Mouse (Mus musculus) liver, postnatal 0 days (tissue): ENCODE measurements around the gene Lrrc4b.

Experiments used
- CTCF ChIP-seq: sonication (generic); IDR thresholded peaks from 2 replicates; pipeline ENCODE4 v1.5.1; 2016; ENCODE audit warnings: antibody characterized with exemption, low read depth
- EP300 ChIP-seq: IDR thresholded peaks from 2 replicates; pipeline ENCODE4 v1.6.1; 2016; ENCODE audit warnings: antibody characterized with exemption, low read depth, mild to moderate bottlenecking

DNA sequence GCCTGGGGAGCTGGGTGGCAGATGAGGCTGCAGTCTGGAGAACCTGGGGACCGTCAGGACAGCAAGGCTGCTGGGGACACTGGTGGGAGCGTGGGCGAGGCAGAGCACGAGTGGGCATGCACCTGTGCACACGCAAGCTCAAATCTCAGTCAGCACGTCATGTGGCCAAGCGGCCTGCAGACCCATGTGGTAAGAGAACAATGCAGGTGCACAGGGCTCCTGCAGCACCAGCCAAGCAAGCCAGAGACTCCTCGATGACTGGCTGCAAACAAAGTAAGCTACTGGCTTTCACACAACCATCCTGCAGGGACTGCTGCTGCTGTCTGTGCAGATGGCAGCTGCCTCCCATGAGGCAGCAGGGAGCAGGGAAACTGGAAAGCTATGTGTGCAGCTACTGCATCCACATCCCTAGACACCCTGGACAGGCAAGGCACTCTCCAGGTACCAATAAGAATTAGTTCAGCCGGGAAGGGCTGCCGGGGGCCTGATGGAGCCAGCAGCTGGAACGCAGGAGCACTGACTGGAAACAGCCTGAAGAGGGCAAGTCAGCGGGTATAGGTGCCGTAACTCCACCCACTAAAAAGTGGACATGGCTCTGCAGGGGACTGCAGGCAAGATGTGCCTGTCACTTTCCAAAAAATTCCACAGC, 58.2 kb downstream of the Lrrc4b start:
- TF ChIP-seq EP300 (no peak), CTCF (no peak)
